Mouse (Mus musculus): ENCODE measurements around the gene Pax3. TPM values are rescaled to one million over a fixed set of nuclear protein-coding genes. Genes with fewer than 3 reads are reported as not detected.

The Pax3 gene
- total and polyA plus RNA-seq, 3 experiments = 0.08 to 0.10 TPM; not detected in 1

GRCm38 (mm10) chr1:78215749-78216508 lies 19.0 kb upstream of the Pax3 start:
- no peak for TF ChIP-seq JUND (conservative IDR thresholded peaks at IDR 0.05; ENCODE audit: low read depth, low read length)
- dilution Hi-C loops (cut with MboI; ENCODE audit: extremely low pct_ligation_motif_present, extremely low pct_unique_long_range_greater_than_20kb, low sequenced_read_pairs) (no loop called here), in situ Hi-C loops (cut with MboI; ENCODE audit: low pct_ligation_motif_present, low pct_unique_long_range_greater_than_20kb, low sequenced_read_pairs) (no loop called here)
- DNase-seq (ENCODE audit: extremely low read depth) = no peak
- no peaks in the 10 kb centered on the region for H3K36me3 ChIP-seq (replicated peaks in 1 of 2; ENCODE audit: control insufficient read depth in 1 of 2, insufficient read depth in 1 of 2, low read length in 1 of 2)
- no peaks in the 10 kb centered on the region for H3K79me2 ChIP-seq (replicated peaks; ENCODE audit: control insufficient read depth, extremely low read depth, insufficient read depth, poor library complexity, severe bottlenecking)
- no peaks in the 10 kb centered on the region for H3K27me3 ChIP-seq (replicated peaks)
- no peak overlapping the region for H3K4me3 ChIP-seq (replicated peaks in 1 of 3; ENCODE audit: low read depth in 2 of 3, low read length in 2 of 3, poor library complexity in 1 of 3)
- peaks cover 9% of the 10 kb centered on the region for H3K9me3 ChIP-seq (replicated peaks; ENCODE audit: low read length)
- H3K4me1 ChIP-seq (ENCODE audit: control insufficient read depth in 1 of 2, insufficient read depth in 2 of 2) = no peaks in the 10 kb centered on the region
- H3K27ac ChIP-seq (ENCODE audit: insufficient read depth, low read depth) = no peak overlapping the region
- H3K9ac ChIP-seq (ENCODE audit: insufficient read depth, low read depth) = no peak overlapping the region
- no peak overlapping the region for H3K4me2 ChIP-seq (ENCODE audit: insufficient read depth, low read depth, poor library complexity, severe bottlenecking)

DNA sequence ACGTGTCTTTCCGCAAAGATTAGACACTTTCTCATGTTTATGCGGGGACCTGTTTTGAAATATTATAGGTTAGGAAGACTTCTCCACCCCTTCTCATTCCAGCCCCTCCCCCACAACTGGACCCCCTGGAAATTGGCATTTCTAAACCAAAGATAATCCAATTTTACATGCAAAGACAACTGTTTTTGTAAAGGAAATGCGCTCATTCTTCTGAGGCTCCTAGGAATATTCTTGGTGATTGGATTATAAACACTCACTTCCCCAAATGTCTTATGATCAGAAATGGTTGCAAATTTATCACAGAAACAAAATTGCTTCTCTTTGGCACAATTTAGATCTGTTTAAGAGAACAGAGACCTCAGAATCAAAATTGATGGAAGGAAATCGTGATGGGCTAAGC lies 14.1 kb upstream of the Pax3 start:
- dilution Hi-C loops (cut with MboI; ENCODE audit: extremely low pct_ligation_motif_present, extremely low pct_unique_long_range_greater_than_20kb, low sequenced_read_pairs) = no loop called here
- Histone ChIP-seq H3K4me3 (replicated peaks in 1 of 3; ENCODE audit: low read depth in 2 of 3, low read length in 2 of 3, poor library complexity in 1 of 3) (no peak overlapping the region), H3K4me2 (ENCODE audit: insufficient read depth, low read depth, poor library complexity, severe bottlenecking) (no peak overlapping the region), H3K9me3 (replicated peaks; ENCODE audit: low read length) (peaks cover 2% of the 10 kb centered on the region), H3K9ac (ENCODE audit: insufficient read depth, low read depth) (no peak overlapping the region), H3K36me3 (replicated peaks in 1 of 2; ENCODE audit: control insufficient read depth in 1 of 2, insufficient read depth in 1 of 2, low read length in 1 of 2) (no peaks in the 10 kb centered on the region), H3K79me2 (replicated peaks; ENCODE audit: control insufficient read depth, extremely low read depth, insufficient read depth, poor library complexity, severe bottlenecking) (no peaks in the 10 kb centered on the region), H3K27ac (ENCODE audit: insufficient read depth, low read depth) (no peak overlapping the region), H3K27me3 (replicated peaks) (no peaks in the 10 kb centered on the region), H3K4me1 (ENCODE audit: control insufficient read depth in 1 of 2, insufficient read depth in 2 of 2) (no peaks in the 10 kb centered on the region)
- TF ChIP-seq TCF12 (IDR thresholded peaks at IDR 0.05; ENCODE audit: low read depth, low read length) (no peak), RCOR1 (conservative IDR thresholded peaks at IDR 0.05; ENCODE audit: low read depth, low read length) (no peak), EP300 (IDR thresholded peaks at IDR 0.05; ENCODE audit: low read length) (no peak), MYC (IDR thresholded peaks at IDR 0.05; ENCODE audit: low read depth, low read length) (no peak), MXI1 (IDR thresholded peaks at IDR 0.05; ENCODE audit: low read depth, low read length) (no peak), USF2 (conservative IDR thresholded peaks at IDR 0.05; ENCODE audit: low read depth, low read length) (no peak), NRF1 (IDR thresholded peaks at IDR 0.05; ENCODE audit: low read depth, low read length) (no peak), GABPA (IDR thresholded peaks at IDR 0.05; ENCODE audit: insufficient replicate concordance, low read depth, low read length) (no peak), PAX5 (IDR thresholded peaks at IDR 0.05; ENCODE audit: low read length) (no peak), MAFK (IDR thresholded peaks at IDR 0.05; ENCODE audit: insufficient replicate concordance, low read length) (no peak), USF1 (IDR thresholded peaks at IDR 0.05; ENCODE audit: low read depth, low read length) (no peak), ETS1 (conservative IDR thresholded peaks at IDR 0.05; ENCODE audit: low read depth, low read length) (no peak), E2F4 (IDR thresholded peaks at IDR 0.05; ENCODE audit: insufficient replicate concordance, low read depth, low read length) (no peak), JUND (conservative IDR thresholded peaks at IDR 0.05; ENCODE audit: low read depth, low read length) (no peak)
- DNase-seq (ENCODE audit: extremely low read depth) = no peak
- in situ Hi-C loops (cut with MboI; ENCODE audit: low pct_ligation_motif_present, low pct_unique_long_range_greater_than_20kb, low sequenced_read_pairs) = no loop called here
